Mouse (Mus musculus): ENCODE results near the gene Fgd3.

The Fgd3 gene

DNA sequence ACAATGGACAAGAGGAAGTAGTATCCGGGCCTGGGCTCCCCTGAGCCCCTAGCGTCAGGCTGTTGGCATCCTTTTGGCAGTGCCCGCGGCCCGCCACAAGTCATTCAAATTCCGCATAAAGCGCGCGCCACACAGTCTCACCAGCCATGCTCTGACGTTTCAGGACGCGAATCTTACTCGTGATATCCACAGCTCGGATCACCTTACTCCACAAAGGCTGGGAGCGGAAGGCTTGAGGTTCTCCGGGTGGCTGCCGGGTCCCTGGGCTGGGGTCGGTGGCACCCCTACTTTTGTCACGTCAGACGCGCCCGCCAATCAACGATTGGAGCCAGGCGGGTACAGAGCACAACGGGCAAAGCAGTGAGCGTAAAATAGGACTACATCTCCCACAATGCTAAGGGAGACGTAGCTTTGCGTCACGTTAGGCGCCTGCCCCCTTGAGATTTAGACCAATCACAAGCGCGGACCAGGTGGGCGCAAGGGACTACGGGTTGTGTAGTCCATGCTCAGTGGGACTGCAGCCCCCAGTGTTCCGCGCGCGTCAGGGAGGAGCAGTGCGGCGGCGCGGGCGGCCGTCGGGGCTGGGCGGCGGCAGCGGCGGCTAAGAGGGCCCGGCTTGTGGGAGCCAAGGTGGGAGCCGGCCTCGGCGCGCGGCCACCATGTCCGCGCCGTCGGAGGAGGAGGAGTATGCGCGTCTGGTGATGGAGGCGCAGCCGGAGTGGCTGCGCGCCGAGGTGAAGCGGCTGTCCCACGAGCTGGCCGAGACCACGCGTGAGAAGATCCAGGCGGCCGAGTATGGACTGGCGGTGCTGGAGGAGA is 21.1 kb upstream of the Fgd3 start, which contains the start of gene Bicd2:
Gene Bicd2, plus strand, starts transcription at position 574 of the 819 bp plus-strand sequence.
- DNase-seq (ENCODE audit: low read depth, low spot score), result peak; percentile 98

DNA sequence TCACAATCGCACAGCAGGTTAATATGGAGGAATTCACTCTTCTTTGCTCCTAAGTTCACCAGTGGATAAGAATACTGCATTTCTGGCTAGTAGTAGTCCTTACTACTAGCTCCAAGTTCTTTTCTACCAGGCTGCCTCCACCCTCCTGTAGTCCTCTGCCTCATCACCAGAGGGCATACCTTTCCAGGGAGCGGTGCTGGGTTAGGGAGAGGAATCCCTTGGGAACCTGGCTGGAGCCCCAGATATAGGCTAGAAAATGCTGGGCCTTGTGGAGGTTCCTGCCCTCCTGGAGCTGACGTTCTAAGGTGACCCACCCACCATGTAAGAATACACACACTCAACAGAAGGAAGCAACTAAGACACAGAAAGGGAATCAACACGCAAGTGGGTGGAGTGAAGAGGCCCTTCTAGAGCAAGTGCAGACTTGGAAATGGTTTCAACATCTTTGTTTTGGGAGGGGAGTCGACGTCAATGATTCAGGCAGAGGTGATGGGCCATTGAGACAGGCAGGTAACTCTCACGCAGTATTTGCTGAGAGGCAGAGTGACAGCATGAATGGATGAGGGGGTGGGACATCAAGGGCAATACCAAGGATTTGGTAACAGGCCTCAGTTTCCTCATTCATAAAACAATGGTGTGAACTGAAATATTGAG is 18.9 kb upstream of the Fgd3 start:
- DNase-seq (ENCODE audit: low read depth, low spot score), result no peak

DNA sequence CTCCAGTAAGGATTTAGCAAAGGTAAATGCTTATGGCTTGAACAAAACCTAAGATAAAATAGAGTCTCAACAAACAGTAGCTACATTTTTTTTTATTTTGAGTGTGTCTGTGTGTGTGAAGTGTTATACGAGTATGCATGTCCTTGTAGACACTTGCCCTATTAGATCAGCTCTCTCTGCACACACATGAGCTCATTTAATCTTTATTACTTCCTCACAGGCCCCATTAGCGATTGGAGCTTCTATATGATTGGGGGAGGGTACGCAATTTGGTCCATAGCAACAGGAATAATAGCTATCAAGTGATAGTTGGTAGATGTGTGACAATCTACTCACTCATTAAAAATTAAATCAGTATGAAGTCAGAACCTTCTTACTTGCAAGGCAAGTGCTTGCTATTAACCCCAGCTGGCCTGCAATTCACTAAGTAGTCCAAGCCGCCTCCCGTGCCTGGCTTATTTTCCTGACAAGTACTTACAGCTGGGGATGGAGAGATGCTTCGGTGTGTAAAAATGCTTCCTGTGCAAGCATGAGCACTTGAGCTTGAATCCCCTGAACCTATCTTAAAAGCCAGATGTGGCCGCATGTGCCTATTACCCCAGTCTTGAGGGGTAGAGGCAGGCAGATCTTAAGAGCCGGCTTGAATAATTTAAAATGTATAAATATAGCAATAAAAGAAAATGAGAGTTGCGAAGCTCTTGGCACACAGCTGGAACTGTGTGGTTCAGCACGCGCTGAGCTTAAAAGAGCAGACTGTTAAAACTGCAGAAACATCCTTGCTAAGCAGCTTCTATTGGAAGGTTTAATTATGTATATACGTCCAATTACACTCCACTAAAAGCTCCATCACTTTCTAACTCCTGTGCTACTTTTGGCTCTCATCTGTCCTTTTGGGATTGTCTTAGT is 15.2 kb upstream of the Fgd3 start:
- peak; percentile 41 for DNase-seq (ENCODE audit: low read depth, low spot score)

DNA sequence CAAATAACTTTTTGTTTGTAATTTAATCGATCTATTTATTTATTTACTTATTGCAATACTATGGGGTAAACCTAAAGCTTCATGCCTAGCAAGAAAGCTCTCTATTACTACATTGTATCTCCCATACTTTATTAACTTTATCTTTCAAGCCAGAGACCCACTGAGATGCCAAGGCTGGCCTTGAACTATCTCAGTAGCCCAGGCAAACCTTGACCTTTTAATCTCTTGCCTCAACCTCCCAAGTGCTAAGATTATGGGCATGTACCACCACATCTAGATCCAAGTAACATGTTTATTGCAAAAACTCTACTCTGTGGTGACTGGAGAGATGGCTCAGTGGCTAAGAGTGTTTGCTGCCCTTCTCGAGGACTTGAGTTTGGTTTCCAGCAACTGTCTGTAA is 13.1 kb upstream of the Fgd3 start:
- DNase-seq (ENCODE audit: low read depth, low spot score), result no peak

DNA sequence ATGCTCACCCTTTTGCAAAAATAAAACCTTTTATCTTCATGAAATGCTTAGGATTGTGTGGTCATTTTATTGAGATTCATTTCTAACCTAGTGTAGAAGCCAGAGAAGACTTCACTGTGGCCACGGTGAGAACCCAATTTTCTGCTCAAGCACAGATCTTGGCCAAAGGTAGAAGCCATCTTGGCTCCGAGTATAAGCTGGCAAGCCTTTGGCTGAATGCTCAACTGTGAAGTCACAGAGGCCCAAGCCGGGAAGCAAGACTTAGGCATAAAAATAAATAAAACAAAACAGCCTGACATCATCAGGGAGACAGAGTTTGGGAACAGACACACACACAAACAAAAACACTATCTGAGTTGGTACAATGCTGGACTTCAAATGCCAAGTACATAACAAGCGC is 8.0 kb upstream of the Fgd3 start:
- DNase-seq (ENCODE audit: low read depth, low spot score), result no peak

DNA sequence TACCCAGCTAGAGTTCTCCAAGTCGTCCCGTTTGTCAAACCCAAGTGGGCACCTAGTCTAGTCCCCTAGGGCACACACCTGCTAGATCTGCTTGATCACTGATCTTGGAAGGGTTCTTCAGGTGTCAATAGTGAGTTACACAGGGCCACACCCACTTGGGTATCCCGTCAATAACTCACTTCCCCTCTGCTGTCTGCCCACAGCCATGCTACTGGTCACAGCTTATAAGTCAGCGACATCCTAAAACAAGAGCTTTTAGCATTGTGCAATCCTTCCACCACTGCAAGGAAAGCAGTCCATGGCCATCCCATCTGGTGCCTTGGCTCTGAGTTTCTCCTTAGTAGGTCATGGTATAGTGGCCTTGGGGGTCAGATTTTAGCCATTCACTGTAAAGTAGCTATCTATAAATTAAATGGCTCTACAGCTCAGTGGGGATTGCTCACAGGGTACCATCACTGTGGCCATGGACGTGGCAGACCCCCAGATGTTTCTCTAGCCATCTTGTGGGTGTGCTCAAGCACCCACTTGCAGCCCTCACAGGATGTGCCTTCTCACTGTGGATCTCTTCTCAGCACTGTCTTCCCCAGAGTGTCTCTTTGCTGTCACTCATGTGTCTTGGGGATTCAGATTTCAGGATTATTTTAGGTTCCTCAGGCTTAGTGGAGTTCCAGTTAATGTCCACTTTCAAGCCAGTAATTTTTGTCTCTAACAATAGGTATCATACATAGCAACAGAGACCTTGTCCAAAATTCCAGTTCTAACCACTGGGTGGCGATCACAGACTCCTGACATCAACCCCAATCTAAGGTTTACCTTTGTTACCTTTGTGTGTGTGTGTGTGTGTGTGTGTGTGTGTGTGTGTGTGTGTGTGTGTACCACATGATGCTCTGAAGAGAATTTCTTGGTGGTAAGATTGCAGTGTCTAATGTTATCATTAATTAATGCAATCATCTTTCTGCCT is 6.4 kb upstream of the Fgd3 start:
- no peak for DNase-seq (ENCODE audit: low read depth, low spot score)

DNA sequence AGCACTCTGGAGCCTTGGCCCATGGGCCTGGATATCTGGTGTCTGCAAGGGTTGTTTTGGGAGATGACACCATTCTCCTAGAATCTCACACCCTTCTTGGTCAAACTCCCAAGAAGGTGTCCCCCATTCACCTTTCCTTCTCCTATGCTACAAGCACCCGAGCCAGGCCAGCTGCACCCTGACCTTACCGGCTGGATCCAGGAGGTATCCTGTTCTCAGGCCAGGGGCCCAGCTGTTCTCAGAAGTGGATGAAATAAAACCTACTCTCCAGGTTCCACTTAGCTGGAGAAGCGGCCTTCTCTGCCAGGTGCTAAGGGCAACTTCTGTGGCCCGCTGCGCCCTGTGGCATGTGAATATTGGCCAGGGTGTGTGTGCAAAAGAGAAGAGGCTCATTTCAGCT is 4.8 kb upstream of the Fgd3 start:
- DNase-seq (ENCODE audit: low read depth, low spot score), result no peak

DNA sequence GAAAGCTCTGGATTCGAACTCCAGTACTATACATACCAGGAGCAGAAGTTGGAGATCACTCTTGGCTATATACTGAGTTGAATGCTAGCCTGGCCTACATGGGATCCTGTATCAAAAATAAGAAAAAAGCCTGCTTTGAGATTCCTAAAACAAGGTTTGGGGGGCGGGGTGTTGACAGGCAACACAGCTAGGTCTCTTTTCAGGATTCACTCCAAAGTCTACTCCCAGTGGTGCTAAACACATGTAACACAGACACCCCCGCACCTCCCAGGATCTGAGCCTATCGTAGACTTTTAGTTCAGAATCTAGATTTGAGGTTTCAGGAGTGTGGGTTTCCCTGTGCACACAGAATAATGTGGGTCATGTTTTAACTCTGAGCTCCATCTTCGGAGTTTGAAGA is 2.6 kb upstream of the Fgd3 start:
- DNase-seq (ENCODE audit: low read depth, low spot score), result peak; percentile 74

DNA sequence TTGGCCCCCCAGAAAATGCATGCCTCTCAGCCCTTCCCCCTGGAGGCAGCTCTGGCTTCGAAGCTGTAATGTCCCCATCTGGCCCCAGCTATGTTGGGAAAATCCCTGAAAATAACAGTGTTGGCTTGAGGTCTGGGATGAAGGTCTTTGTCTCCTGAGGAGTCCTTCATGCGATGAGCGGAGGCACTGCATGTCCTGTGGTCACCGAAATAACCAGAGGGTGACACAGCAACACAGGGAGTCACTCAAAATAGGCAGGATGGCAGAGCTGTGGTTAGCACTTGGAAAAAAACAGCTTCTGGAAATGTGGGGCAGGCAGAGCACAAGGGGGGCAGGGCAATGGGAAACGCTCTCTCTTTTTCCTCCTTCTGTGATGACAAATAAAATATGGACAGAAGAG is 2.1 kb upstream of the Fgd3 start:
- no peak for DNase-seq (ENCODE audit: low read depth, low spot score)

DNA sequence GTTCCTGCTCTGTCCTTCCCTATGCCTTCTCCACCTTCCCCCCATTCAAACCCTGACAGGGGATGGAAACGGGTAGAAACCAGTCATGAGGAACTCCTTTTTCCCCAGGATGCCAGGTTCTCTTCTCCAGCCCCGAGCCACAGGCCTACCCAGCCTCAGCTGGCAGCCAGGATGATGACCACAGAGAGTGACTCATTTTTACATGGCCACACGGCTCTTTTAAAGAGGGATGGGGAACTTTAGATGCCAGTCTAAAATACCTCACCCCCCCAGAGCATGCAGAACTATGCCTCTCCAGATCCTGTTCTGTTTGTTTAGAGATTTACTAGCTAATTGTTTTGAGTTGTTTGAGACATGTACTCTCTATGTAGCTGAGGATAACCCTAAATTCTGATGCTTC is 1.3 kb upstream of the Fgd3 start:
- no peak for DNase-seq (ENCODE audit: low read depth, low spot score)

DNA sequence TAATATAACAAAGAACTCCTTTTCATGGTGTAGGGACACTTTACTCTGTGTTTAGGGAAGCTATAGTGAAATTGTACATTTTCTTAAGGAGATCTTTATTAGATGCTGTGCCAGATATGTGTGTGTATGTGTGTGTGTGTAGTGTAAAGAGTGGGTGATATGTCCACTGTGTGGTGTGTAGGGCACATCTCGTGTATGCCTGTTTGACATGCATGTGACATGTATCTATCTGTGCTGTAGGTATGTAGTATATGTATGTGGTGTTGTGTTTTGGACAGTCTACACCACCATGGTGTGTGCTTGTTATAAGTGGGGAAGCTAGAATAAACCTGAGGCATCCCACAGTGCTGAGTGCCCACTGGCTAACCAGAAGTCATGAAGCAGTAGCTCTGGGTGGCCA is 403 bp upstream of the Fgd3 start:
- no peak for DNase-seq (ENCODE audit: low read depth, low spot score)

DNA sequence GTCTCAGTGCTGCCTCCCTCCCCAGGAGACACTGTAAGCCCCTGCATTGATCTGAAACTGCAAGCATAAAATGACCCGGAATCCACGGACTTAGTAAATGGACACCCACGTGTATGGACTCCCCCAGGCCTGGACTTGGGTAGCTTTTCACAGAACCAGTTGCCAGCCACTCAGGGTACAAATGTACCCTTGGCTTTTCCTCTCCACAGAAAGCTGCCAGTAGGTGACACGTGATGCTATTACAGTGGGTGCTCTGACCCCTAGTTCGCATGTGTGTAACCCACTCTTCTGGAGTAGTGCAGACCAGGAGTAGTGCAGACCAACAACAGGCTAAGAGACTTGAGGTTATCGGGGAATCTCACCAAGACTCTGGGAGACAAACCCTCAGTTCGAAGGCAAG is 2.2 kb downstream of the Fgd3 start:
- no peak for DNase-seq (ENCODE audit: low read depth, low spot score)

DNA sequence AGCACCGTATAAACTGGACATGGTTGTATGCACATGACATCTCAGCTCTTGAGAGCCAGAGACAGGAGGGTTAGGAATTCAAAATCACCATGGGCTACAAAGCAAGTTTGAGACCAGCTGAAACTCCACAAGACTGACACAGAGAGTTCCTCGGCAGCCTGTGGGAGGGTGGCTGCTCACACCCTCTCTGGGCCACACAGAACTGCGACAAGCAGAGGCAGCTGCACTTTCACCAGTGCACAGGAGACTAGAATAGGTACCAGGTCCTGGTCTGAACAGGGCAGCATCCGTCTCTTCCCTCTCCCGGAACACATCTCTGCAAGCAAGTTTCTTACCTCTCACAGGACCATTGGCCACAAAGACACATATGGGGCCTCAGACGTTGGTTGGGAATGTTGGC is 2.6 kb downstream of the Fgd3 start:
- no peak for DNase-seq (ENCODE audit: low read depth, low spot score)

DNA sequence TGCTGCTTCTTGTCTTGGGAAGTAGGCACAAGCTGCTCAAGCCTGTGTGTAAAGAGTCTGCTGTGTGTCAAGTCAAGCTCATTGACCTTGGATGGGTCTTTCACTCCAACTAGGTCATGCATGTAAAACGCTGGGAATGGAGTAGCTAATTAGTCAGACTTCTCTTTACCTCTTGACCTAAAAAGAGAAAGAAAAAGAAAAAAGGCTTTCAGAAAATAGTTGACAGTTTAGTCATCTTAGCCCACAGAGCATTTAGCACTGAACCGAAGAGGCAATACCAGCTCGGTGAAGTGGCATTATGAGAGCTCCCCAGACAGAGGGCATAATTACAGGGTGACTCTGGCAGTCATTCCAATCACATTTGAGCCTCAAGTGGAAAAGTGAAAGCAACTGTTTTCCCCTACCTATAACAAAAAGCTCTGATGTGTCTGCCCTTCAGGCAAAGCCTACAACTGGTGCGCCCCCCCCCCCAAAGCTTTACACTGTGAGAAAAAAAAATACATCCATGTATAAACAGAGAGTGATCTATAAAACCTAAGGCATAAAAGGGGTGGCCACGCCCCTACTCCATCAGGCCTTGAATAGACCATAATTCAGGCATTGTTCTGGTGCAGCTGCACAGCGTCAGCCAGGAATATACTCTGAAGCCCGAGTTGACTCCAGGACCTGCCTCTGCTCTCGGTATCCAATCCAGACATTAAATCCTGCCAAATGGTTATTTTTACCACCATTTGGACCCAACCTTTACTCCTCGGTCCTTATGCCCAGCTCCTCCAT is 3.5 kb downstream of the Fgd3 start:
- DNase-seq (ENCODE audit: low read depth, low spot score), result no peak

DNA sequence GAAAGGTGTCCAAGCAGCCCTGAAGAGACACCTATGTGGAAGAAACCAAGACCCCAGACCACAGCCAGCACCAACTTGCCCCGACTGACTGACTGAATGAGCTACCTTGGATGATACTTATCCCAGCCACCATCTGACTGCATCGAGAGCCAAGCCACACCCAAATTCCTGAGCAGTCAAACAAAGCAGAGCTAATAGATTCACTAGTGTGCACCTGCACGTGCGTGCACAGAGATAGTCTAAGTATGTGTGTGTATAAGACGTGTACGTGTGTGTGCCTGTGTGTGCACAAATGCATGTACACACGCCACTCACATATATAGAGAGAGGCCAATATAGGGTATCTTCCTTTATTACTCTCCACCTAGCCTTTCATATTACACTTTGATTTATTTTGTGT is 8.5 kb downstream of the Fgd3 start:
- DNase-seq (ENCODE audit: low read depth, low spot score), result no peak

DNA sequence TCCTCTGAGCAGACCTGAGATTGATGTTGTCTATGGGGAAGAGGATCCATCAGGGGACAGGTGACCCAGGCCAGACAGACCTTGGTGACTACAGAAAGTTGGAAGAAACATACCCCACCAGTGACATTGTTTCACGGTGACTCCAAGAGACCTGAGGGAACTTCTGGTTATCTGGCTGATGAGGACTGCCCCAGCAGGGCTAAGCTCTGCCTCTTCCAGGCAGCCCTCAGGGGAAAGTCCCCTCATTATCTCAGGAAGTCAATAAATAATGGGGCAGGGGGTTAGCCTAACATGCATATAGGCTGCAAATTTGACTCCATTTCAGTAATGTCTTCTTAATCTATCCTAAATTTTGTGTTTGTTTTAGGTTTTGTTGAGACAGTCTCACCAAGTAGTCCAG is 10.6 kb downstream of the Fgd3 start:
- no peak for DNase-seq (ENCODE audit: low read depth, low spot score)

DNA sequence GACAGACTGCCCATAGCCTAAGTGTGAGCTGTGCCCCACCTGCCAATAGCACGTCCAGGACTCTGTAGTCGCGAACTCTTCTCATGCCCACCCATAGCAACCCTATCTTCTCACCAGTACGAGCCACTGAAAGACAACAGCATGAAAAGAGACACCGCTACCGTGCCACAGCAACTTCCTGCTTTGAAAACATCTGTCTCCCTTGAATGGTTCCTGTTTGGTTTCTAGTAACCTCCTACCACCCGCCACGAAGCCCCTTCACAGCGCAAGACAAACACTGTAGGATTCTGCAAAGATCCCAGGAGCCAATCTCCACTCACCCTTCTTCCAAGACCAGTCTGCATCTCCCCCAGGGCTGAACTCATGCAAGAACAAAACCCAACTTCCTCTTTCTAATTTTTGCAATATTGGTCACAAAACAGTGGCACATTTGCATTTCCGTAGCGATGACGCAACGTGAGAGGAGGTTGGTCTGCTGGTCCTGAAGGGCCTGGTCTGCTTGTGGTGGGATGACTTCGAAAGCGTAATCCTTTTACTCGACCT is 11.2 kb downstream of the Fgd3 start:
- DNase-seq (ENCODE audit: low read depth, low spot score), result no peak

DNA sequence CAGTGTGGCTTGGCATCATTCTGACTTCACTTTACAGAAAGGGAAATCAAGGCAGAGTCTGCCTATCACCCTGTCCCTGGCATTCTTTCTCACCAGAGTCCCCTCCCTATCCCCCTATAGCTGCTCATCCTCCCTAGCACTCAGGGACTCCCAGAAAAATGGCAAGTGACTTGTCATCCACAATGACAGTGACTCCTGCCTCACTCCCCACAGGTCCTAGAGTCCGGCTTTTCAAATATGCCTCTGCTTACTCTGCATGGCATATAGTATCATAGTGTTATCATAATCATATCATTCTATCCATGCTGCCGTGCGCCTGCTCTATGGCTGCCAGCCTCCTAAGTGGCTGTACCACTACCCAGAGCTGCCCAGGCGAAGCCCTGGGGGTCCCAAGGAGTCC is 11.9 kb downstream of the Fgd3 start:
- DNase-seq (ENCODE audit: low read depth, low spot score), result no peak

DNA sequence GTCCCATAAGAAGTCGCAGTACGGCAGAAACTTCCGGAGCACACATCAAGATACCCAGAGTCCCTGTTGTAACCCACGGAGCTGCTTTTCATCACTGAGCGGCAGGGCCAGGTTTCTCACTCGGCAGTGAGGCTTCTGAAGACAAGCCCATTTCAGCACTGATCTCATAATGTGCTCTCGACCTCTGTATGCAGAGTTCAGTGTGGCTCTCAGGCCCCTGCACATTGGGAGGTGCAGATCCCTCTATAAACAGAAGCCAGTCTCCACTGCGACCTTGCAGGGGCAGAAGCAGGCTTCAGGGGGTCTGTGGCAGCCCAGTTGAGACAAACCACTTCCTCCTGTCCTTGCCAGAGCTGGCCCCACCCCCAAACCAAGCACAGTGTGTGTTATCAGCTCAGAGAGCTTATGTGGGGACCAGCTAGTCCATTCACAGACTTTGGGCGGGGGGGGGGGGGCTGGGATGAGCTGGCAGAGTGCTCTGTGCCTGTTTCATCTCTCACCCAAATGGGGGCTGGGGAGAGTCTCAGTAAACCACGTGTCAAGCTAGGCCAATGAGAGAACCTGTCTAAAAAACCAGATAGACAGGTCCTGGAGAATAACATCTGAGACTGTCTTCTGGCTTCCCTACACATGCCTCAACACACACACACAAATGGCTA is 12.7 kb downstream of the Fgd3 start:
- DNase-seq (ENCODE audit: low read depth, low spot score), result peak; percentile 24

Data from telencephalon, adult 2 months (tissue).